Mouse (Mus musculus) effector memory CD4-positive, alpha-beta T cell, adult 5 months (primary cell): ENCODE results near the gene Taar8b. TPM values are rescaled to one million over a fixed set of nuclear protein-coding genes. Genes with fewer than 3 reads are reported as not detected.

Experiments
- polyA plus RNA-seq: library from polyadenylated mRNA; unstranded; fragments of 100-300 nt; shearing (Covaris generic); gene quantifications from one replicate; pipeline ENCODE4 v1.2.1, GENCODE M21; 2017

Taar8b gene
- polyA plus RNA-seq: not detected

GRCm38 (mm10) chr10:24092194-24092593, at the start of gene Taar8b:
Gene Taar8b, minus strand, starts transcription at chr10:24092294.

GRCm38 (mm10) chr10:24109434-24109833, 17.3 kb upstream of the Taar8b start, which contains the start of gene Taar9:
Gene Taar9, minus strand, starts transcription at chr10:24109534.

GRCm38 (mm10) chr10:24101812-24102211, 9.7 kb upstream of the Taar8b start, which contains the start of gene Taar8c:
Gene Taar8c, minus strand, starts transcription at chr10:24101912.

GRCm38 (mm10) chr10:24076200-24076599, 15.9 kb downstream of the Taar8b start, which contains the start of gene Taar8a:
Gene Taar8a, plus strand, starts transcription at chr10:24076500.

GRCm38 (mm10) chr10:24049210-24049609, 42.9 kb downstream of the Taar8b start, which contains the start of gene Taar7f:
Gene Taar7f, plus strand, starts transcription at chr10:24049510.

Other genes starting within 250 kb of the Taar8b start
- not detected for gene Vnn3, start 240.8 kb downstream of the Taar8b start, polyA plus RNA-seq
- not detected for gene Vnn1, start 197.6 kb downstream of the Taar8b start, polyA plus RNA-seq
- not detected for gene Taar1, start 171.9 kb downstream of the Taar8b start, polyA plus RNA-seq
- not detected for gene Taar2, start 153.7 kb downstream of the Taar8b start, polyA plus RNA-seq
- not detected for gene Taar3, start 142.7 kb downstream of the Taar8b start, polyA plus RNA-seq
- gene Taar4, start 131.8 kb downstream of the Taar8b start, polyA plus RNA-seq: not detected
- not detected for gene Taar5, start 121.6 kb downstream of the Taar8b start, polyA plus RNA-seq
- not detected for gene Taar6, start 106.6 kb downstream of the Taar8b start, polyA plus RNA-seq
- gene Taar7a, start 98.8 kb downstream of the Taar8b start, polyA plus RNA-seq: not detected
- not detected for gene Taar7b, start 92.4 kb downstream of the Taar8b start, polyA plus RNA-seq
- gene Taar7d, start 65.1 kb downstream of the Taar8b start, polyA plus RNA-seq: not detected
- not detected for gene Taar7e, start 54.7 kb downstream of the Taar8b start, polyA plus RNA-seq
- gene Taar7f, start 42.8 kb downstream of the Taar8b start, polyA plus RNA-seq: not detected
- gene Taar8a, start 15.8 kb downstream of the Taar8b start, polyA plus RNA-seq: not detected
- gene Taar8c, start 9.6 kb upstream of the Taar8b start, polyA plus RNA-seq: not detected
- gene Taar9, start 17.2 kb upstream of the Taar8b start, polyA plus RNA-seq: not detected
- 22.1 TPM for gene Stx7, start 57.0 kb upstream of the Taar8b start, polyA plus RNA-seq
- 0.16 TPM for gene Moxd1, start 131.2 kb upstream of the Taar8b start, polyA plus RNA-seq